ENCODE assay signal across 9 mouse cellular contexts in genomic region chr16:44555791-44556709, GRCm38 (mm10). TPM values are rescaled to one million over a fixed set of nuclear protein-coding genes. Genes with fewer than 3 reads are reported as not detected.
DNase-seq lines count a peak whose midpoint lies in the region; ATAC-seq and TF ChIP-seq lines count a peak whose summit lies in the region.
"Had no signal": no experiment of that assay in that cellular context is flagged by ENCODE, and none has a peak within 500 bp of the region (broad histone marks: within the 10 kb centered on the region; RNA-seq: fewer than 3 reads in every experiment).

No protein-coding gene starts in this region.

- WGBS in heart, embryonic 12.5 days, result 69% methylated on average over 9 of the region's 9 CpGs
- 22% methylated on average over 9 of the region's 9 CpGs for WGBS in forebrain, embryonic 15.5 days
- 30% methylated on average over 9 of the region's 9 CpGs for whole genome bisulfite sequencing in midbrain, embryonic 11.5 days
- 67% methylated on average over 9 of the region's 9 CpGs for WGBS in liver, embryonic 11.5 days

- intact Hi-C loops in heart, postnatal 10 days (cut with DNase I), result loop anchor here (5.0 kb wide), 3 partner anchors 61 to 76 kb away; no protein-coding TSS in a partner anchor
- intact Hi-C loops in gastrocnemius, postnatal 36 days (cut with DNase I), result loop anchor here (5.0 kb wide), 1 partner anchor 69 kb away; no protein-coding TSS in a partner anchor

- H3K4me2 ChIP-seq in heart, embryonic 12.5 days, result peak overlapping the region; percentile 85
- peak overlapping the region; percentile 84 for H3K4me2 ChIP-seq in forebrain, embryonic 15.5 days (replicated peaks)
- peak overlapping the region; percentile 63 for H3K4me2 ChIP-seq in midbrain, embryonic 11.5 days
- no peak overlapping the region for H3K4me2 ChIP-seq in liver, embryonic 11.5 days

- H3K9ac ChIP-seq in heart, embryonic 12.5 days, result no peak overlapping the region
- peak overlapping the region; percentile 88 for H3K9ac ChIP-seq in forebrain, embryonic 15.5 days (replicated peaks)
- peak overlapping the region; percentile 96 for H3K9ac ChIP-seq in midbrain, embryonic 11.5 days (ENCODE audit: low read length)
- no peak overlapping the region for H3K9ac ChIP-seq in liver, embryonic 11.5 days (ENCODE audit: low read depth, low read length)
- H3K9ac ChIP-seq: liver, embryonic 14.5 days had no signal

- H3K27me3 ChIP-seq in heart, embryonic 12.5 days (replicated peaks), result no peaks in the 10 kb centered on the region
- no peaks in the 10 kb centered on the region for H3K27me3 ChIP-seq in forebrain, embryonic 15.5 days
- H3K27me3 ChIP-seq in midbrain, embryonic 11.5 days (ENCODE audit: control insufficient read depth, insufficient read depth, low read length), result no peaks in the 10 kb centered on the region
- H3K27me3 ChIP-seq in liver, embryonic 11.5 days (replicated peaks; ENCODE audit: control insufficient read depth, insufficient read depth, low read length), result peaks cover 38% of the 10 kb centered on the region

- no peaks in the 10 kb centered on the region for H3K36me3 ChIP-seq in heart, embryonic 12.5 days
- H3K36me3 ChIP-seq in forebrain, embryonic 15.5 days, result no peaks in the 10 kb centered on the region
- peaks cover 2% of the 10 kb centered on the region; the same call in 1 of the 2 replicates for H3K36me3 ChIP-seq in midbrain, embryonic 11.5 days (ENCODE audit: control insufficient read depth, insufficient read depth, low read length)
- no peaks in the 10 kb centered on the region for H3K36me3 ChIP-seq in liver, embryonic 11.5 days (ENCODE audit: control insufficient read depth, insufficient read depth, low read length)

- no peaks in the 10 kb centered on the region for H3K9me3 ChIP-seq in heart, embryonic 12.5 days (replicated peaks)
- no peaks in the 10 kb centered on the region for H3K9me3 ChIP-seq in forebrain, embryonic 15.5 days
- H3K9me3 ChIP-seq in midbrain, embryonic 11.5 days (ENCODE audit: control insufficient read depth, low read length), result no peaks in the 10 kb centered on the region
- H3K9me3 ChIP-seq in liver, embryonic 11.5 days (ENCODE audit: control insufficient read depth, low read length), result no peaks in the 10 kb centered on the region

- H3K27ac ChIP-seq in heart, embryonic 12.5 days (ENCODE audit: poor library complexity, severe bottlenecking), result no peak overlapping the region
- no peak overlapping the region for H3K27ac ChIP-seq in brown adipose tissue, adult 24 weeks (replicated peaks; ENCODE audit: low read depth, low read length)
- 0 out of 2 replicates have a peak overlapping the region, but pooled peaks have one; percentile 91 for H3K27ac ChIP-seq in forebrain, embryonic 15.5 days (replicated peaks)
- peak overlapping the region; percentile 53 for H3K27ac ChIP-seq in midbrain, embryonic 11.5 days (ENCODE audit: low read depth, low read length)
- no peak overlapping the region for H3K27ac ChIP-seq in liver, embryonic 11.5 days (ENCODE audit: low read depth, low read length)
- no peak overlapping the region for H3K27ac ChIP-seq in layer of hippocampus, adult 2 months
- H3K27ac ChIP-seq: liver, embryonic 14.5 days had no signal

- no peak for DNase-seq in heart, postnatal 10 days
- peak; percentile 86 for DNase-seq in midbrain, embryonic 11.5 days (ENCODE audit: low spot score, missing footprints)
- no peak for DNase-seq in liver, embryonic 11.5 days (ENCODE audit: low spot score)
- no peak for DNase-seq in gastrocnemius, postnatal 36 days
- no peak for DNase-seq in layer of hippocampus, adult 2 months (ENCODE audit: low spot score in 2 of 2)

- no peak for TF ChIP-seq CTCF in layer of hippocampus, adult 2 months (conservative IDR thresholded peaks at IDR 0.05)

- no peak for ATAC-seq in heart, embryonic 12.5 days (ENCODE audit: insufficient number of reproducible peaks, low FRiP score)
- ATAC-seq in forebrain, embryonic 15.5 days (replicated peaks), result no peak
- no peak for ATAC-seq in midbrain, embryonic 11.5 days (ENCODE audit: low FRiP score)
- ATAC-seq in liver, embryonic 11.5 days (replicated peaks; ENCODE audit: low FRiP score), result no peak

- H3K4me1 ChIP-seq in heart, embryonic 12.5 days (replicated peaks), result peaks cover 13% of the 10 kb centered on the region
- peaks cover under 1% of the 10 kb centered on the region; the same call in 1 of the 2 replicates for H3K4me1 ChIP-seq in brown adipose tissue, adult 24 weeks (ENCODE audit: control insufficient read depth, insufficient read depth, insufficient read length, low read length)
- H3K4me1 ChIP-seq in forebrain, embryonic 15.5 days, result peaks cover 71% of the 10 kb centered on the region
- H3K4me1 ChIP-seq in midbrain, embryonic 11.5 days (ENCODE audit: control insufficient read depth, insufficient read depth, low read length), result peaks cover 53% of the 10 kb centered on the region
- H3K4me1 ChIP-seq in liver, embryonic 11.5 days (replicated peaks; ENCODE audit: control insufficient read depth, insufficient read depth, low read length), result no peaks in the 10 kb centered on the region

- peak overlapping the region; percentile 63 for H3K4me3 ChIP-seq in heart, embryonic 12.5 days
- peak overlapping the region; percentile 74; the same call in 1 of the 2 replicates for H3K4me3 ChIP-seq in brown adipose tissue, adult 24 weeks (ENCODE audit: insufficient read depth, low read depth, low read length)
- peak overlapping the region; percentile 86 for H3K4me3 ChIP-seq in forebrain, embryonic 15.5 days
- H3K4me3 ChIP-seq in midbrain, embryonic 11.5 days (ENCODE audit: low read depth, low read length), result peak overlapping the region; percentile 80
- H3K4me3 ChIP-seq in liver, embryonic 11.5 days (ENCODE audit: low read depth, low read length), result no peak overlapping the region
- no peak overlapping the region; the same call in 1 of the 2 replicates for H3K4me3 ChIP-seq in layer of hippocampus, adult 2 months

RNA-seq across cellular contexts. Expression of gene Boc, which starts 2.6 kb away (rescaled TPM):
- 7.9 and 9.3 TPM in 2 replicates for polyA plus RNA-seq in heart, embryonic 12.5 days (2016; fragmentation: Nextera tagmentation; extraction: Ambion mirVana)
- total RNA-seq in heart, postnatal 10 days (2021), result 1 to 10 TPM; 9.0 to 9.4 TPM
- 2.1 and 2.4 TPM in 2 replicates for polyA plus RNA-seq in brown adipose tissue, adult 24 weeks (2012; ENCODE audit: insufficient read depth, insufficient read length, missing spikeins)
- polyA plus RNA-seq in forebrain, embryonic 15.5 days (2015; fragmentation: Nextera tagmentation; extraction: Ambion mirVana), result 15.3 and 16.9 TPM in 2 replicates
- polyA plus RNA-seq in midbrain, embryonic 11.5 days (2014; fragmentation: Nextera tagmentation; extraction: Ambion mirVana), result 37.8 and 44.7 TPM in 2 replicates
- polyA plus RNA-seq in liver, embryonic 11.5 days (2014; fragmentation: Nextera tagmentation; extraction: Ambion mirVana), result 3.6 and 4.7 TPM in 2 replicates
- 1 to 10 TPM; 3.7 to 3.8 TPM for total RNA-seq in gastrocnemius, postnatal 36 days (2021)
- total RNA-seq in layer of hippocampus, adult 2 months (2021), result 10 to 100 TPM in 1 of 2 experiments, 1 to 10 TPM in 1; 9.7 to 12.1 TPM

Comparison
In these comparisons a context has a peak if more than half of its experiments do, and no peak if none do; other contexts are left out.
1. H3K27ac ChIP-seq: peak in forebrain, embryonic 15.5 days (single experiment) and midbrain, embryonic 11.5 days (single experiment); none in heart, embryonic 12.5 days (single experiment), brown adipose tissue, adult 24 weeks (single experiment), liver, embryonic 11.5 days (single experiment) and layer of hippocampus, adult 2 months (single experiment).
2. H3K4me3 ChIP-seq: peak in heart, embryonic 12.5 days (single experiment), brown adipose tissue, adult 24 weeks (single experiment), forebrain, embryonic 15.5 days (single experiment) and midbrain, embryonic 11.5 days (single experiment); none in liver, embryonic 11.5 days (single experiment) and layer of hippocampus, adult 2 months (single experiment).
3. H3K9ac ChIP-seq: peak in forebrain, embryonic 15.5 days (single experiment) and midbrain, embryonic 11.5 days (single experiment); none in heart, embryonic 12.5 days (single experiment) and liver, embryonic 11.5 days (single experiment).